Comparison of ENCODE assay signal across 7 mouse cellular contexts in genomic region chr9:44076764-44077120, GRCm38 (mm10). TPM values are rescaled to one million over a fixed set of nuclear protein-coding genes. Genes with fewer than 3 reads are reported as not detected.
DNase-seq lines count a peak whose midpoint lies in the region; ATAC-seq lines count a peak whose summit lies in the region.

No protein-coding gene starts in this region.

- no peak overlapping the region for H3K27ac ChIP-seq in hindbrain, embryonic 16.5 days (ENCODE audit: low read depth, low read length)
- H3K27ac ChIP-seq in liver, embryonic 11.5 days (ENCODE audit: low read depth, low read length) = no peak overlapping the region

- peaks cover 9% of the 10 kb centered on the region; the same call in 1 of the 2 replicates for H3K4me1 ChIP-seq in hindbrain, embryonic 16.5 days (ENCODE audit: control insufficient read depth, insufficient read depth, low read depth, low read length)
- no peaks in the 10 kb centered on the region; the same call in none of the 2 replicates for H3K4me1 ChIP-seq in liver, embryonic 11.5 days (replicated peaks; ENCODE audit: control insufficient read depth, insufficient read depth, low read length)

- no peak overlapping the region for H3K9ac ChIP-seq in hindbrain, embryonic 16.5 days (ENCODE audit: low read depth, low read length)
- H3K9ac ChIP-seq in liver, embryonic 11.5 days (ENCODE audit: low read depth, low read length) = no peak overlapping the region

- no peaks in the 10 kb centered on the region for H3K9me3 ChIP-seq in hindbrain, embryonic 16.5 days (ENCODE audit: control insufficient read depth, low read length)
- no peaks in the 10 kb centered on the region for H3K9me3 ChIP-seq in liver, embryonic 11.5 days (ENCODE audit: control insufficient read depth, low read length)

- no peaks in the 10 kb centered on the region for H3K27me3 ChIP-seq in hindbrain, embryonic 16.5 days (replicated peaks; ENCODE audit: control insufficient read depth, insufficient read depth, low read length)
- H3K27me3 ChIP-seq in liver, embryonic 11.5 days (replicated peaks; ENCODE audit: control insufficient read depth, insufficient read depth, low read length) = 0 out of 2 replicates have a peak, but pooled peaks cover 5% of the 10 kb centered on the region

- ATAC-seq in hindbrain, embryonic 16.5 days = no peak
- 0 out of 2 replicates have a peak, but pooled peaks have one; percentile 42 for ATAC-seq in liver, embryonic 11.5 days (replicated peaks; ENCODE audit: low FRiP score)

- H3K4me3 ChIP-seq in hindbrain, embryonic 16.5 days (ENCODE audit: low read length) = no peak overlapping the region
- H3K4me3 ChIP-seq in liver, embryonic 11.5 days (ENCODE audit: low read depth, low read length) = no peak overlapping the region

- H3K36me3 ChIP-seq in hindbrain, embryonic 16.5 days (ENCODE audit: control insufficient read depth, insufficient read depth, low read length) = no peaks in the 10 kb centered on the region
- no peaks in the 10 kb centered on the region for H3K36me3 ChIP-seq in liver, embryonic 11.5 days (ENCODE audit: control insufficient read depth, insufficient read depth, low read length)

- DNase-seq in right cerebral cortex, adult 18-20 months = peak; percentile 70
- DNase-seq in right cerebral cortex, postnatal 4 days = no peak
- DNase-seq in T-cell, adult 2 months (ENCODE audit: low spot score) = peak; percentile 50
- DNase-seq in embryo, embryonic 11 days = peak; percentile 76
- no peak for DNase-seq in liver, embryonic 11.5 days (ENCODE audit: low spot score)
- peak; percentile 86 for DNase-seq in retina, postnatal 7 days (ENCODE audit: low read depth, low spot score)

- peak overlapping the region; percentile 20; the same call in 1 of the 2 replicates for H3K4me2 ChIP-seq in hindbrain, embryonic 16.5 days (ENCODE audit: low read length)
- H3K4me2 ChIP-seq in liver, embryonic 11.5 days = no peak overlapping the region

- WGBS in hindbrain, embryonic 16.5 days = 12% methylated on average over 5 of the region's 5 CpGs
- 17% methylated on average over 5 of the region's 5 CpGs for WGBS in liver, embryonic 11.5 days

RNA-seq across cellular contexts. Expression of gene Usp2, which starts 9.9 kb away (rescaled TPM):
- polyA plus RNA-seq in hindbrain, embryonic 16.5 days (2015; fragmentation: Nextera tagmentation; extraction: Ambion mirVana) = 12.8 and 18.6 TPM in 2 replicates
- 4.4 and 7.7 TPM in 2 replicates for polyA plus RNA-seq in liver, embryonic 11.5 days (2014; fragmentation: Nextera tagmentation; extraction: Ambion mirVana)

RNA-seq across cellular contexts. Expression of gene Mfrp, which starts 24.8 kb away (rescaled TPM):
- 0.20 and 0.31 TPM in 2 replicates for polyA plus RNA-seq in hindbrain, embryonic 16.5 days (2015; fragmentation: Nextera tagmentation; extraction: Ambion mirVana)
- polyA plus RNA-seq in liver, embryonic 11.5 days (2014; fragmentation: Nextera tagmentation; extraction: Ambion mirVana) = 0.14 TPM in 1 of 2 replicates, not detected in the other

RNA-seq across cellular contexts. Expression of gene C1qtnf5, which starts 30.3 kb away (rescaled TPM):
- 8.5 and 9.5 TPM in 2 replicates for polyA plus RNA-seq in hindbrain, embryonic 16.5 days (2015; fragmentation: Nextera tagmentation; extraction: Ambion mirVana)
- 0.13 and 0.26 TPM in 2 replicates for polyA plus RNA-seq in liver, embryonic 11.5 days (2014; fragmentation: Nextera tagmentation; extraction: Ambion mirVana)

RNA-seq across cellular contexts. Expression of gene Thy1, which starts 33.6 kb away (rescaled TPM):
- 10.2 and 18.7 TPM in 2 replicates for polyA plus RNA-seq in hindbrain, embryonic 16.5 days (2015; fragmentation: Nextera tagmentation; extraction: Ambion mirVana)
- polyA plus RNA-seq in liver, embryonic 11.5 days (2014; fragmentation: Nextera tagmentation; extraction: Ambion mirVana) = 0.18 TPM in 1 of 2 replicates, not detected in the other

RNA-seq across cellular contexts. Expression of gene Gm49380, which starts 36.6 kb away (rescaled TPM):
- 0.14 and 0.24 TPM in 2 replicates for polyA plus RNA-seq in hindbrain, embryonic 16.5 days (2015; fragmentation: Nextera tagmentation; extraction: Ambion mirVana)
- polyA plus RNA-seq in liver, embryonic 11.5 days (2014; fragmentation: Nextera tagmentation; extraction: Ambion mirVana) = not detected in 2 replicates

Comparison
In these comparisons a context has a peak if more than half of its experiments do, and no peak if none do; other contexts are left out.
1. DNase-seq: peak in right cerebral cortex, adult 18-20 months (single experiment), T-cell, adult 2 months (single experiment), embryo, embryonic 11 days (single experiment) and retina, postnatal 7 days (single experiment); none in right cerebral cortex, postnatal 4 days (single experiment) and liver, embryonic 11.5 days (single experiment).